Mouse (Mus musculus) kidney, adult 2 months (tissue): ENCODE measurements around the gene Tiam1. TPM values are rescaled to one million over a fixed set of nuclear protein-coding genes. Genes with fewer than 3 reads are reported as not detected.

Experiments used
- DNase-seq: peaks from one replicate; pipeline ENCODE4 v3.0.0; 2021
- H3K27ac ChIP-seq: fragments of 200-500 bp; 2 replicates; pipeline ENCODE4 v1.5.1; 2012; ENCODE audit warnings: low read depth, low read length, control low read depth, inconsistent platforms; ENCODE audit not compliant: insufficient read depth
- H3K27me3 ChIP-seq: fragments of 200-500 bp; replicated peaks from 2 replicates; pipeline ENCODE4 v1.6.1; 2012; ENCODE audit warnings: mild to moderate bottlenecking, moderate library complexity, low read length, inconsistent platforms; ENCODE audit not compliant: control insufficient read depth, insufficient read depth
- H3K36me3 ChIP-seq: fragments of 200-500 bp; 2 replicates; pipeline ENCODE4 v1.6.1; 2012; ENCODE audit warnings: mild to moderate bottlenecking, moderate library complexity, low read length, inconsistent platforms; ENCODE audit not compliant: control insufficient read depth, insufficient read depth
- H3K4me1 ChIP-seq: fragments of 200-500 bp; 2 replicates; pipeline ENCODE4 v1.6.1; 2011; ENCODE audit warnings: low read length; ENCODE audit not compliant: control insufficient read depth, insufficient read depth
- H3K4me3 ChIP-seq: fragments of 200-500 bp; 2 replicates; pipeline ENCODE4 v1.5.1; 2011; ENCODE audit warnings: mild to moderate bottlenecking, low read depth, low read length, control low read depth; ENCODE audit not compliant: insufficient read depth
- CTCF ChIP-seq: fragments of 200-500 bp; conservative IDR thresholded peaks from 2 replicates; pipeline ENCODE4 v1.5.1; 2011; ENCODE audit warnings: low read depth, mild to moderate bottlenecking, control low read depth, low read length, moderate library complexity, mixed read lengths; ENCODE audit not compliant: insufficient read depth, insufficient read length
- POLR2A ChIP-seq: fragments of 200-500 bp; IDR thresholded peaks from one replicate; pipeline ENCODE4 v1.6.1; 2011; ENCODE audit warnings: low read depth, low read length, control low read depth
- WGBS: fragments of 180-500 bp; shearing (Covaris S2); methylation state at CpG from one replicate; pipeline ENCODE4 v1.1.7; 2018; 5-methylcytosine and 5-hydroxymethylcytosine counted together
- polyA plus RNA-seq: library from polyadenylated mRNA; depleted of rRNA; stranded (reverse); fragments of >200 nt; gene quantifications from 2 replicates; pipeline ENCODE4 v1.2.3, GENCODE M21; 2012

The Tiam1 gene
- polyA plus RNA-seq, 1 experiment: 4.0 TPM

DNA sequence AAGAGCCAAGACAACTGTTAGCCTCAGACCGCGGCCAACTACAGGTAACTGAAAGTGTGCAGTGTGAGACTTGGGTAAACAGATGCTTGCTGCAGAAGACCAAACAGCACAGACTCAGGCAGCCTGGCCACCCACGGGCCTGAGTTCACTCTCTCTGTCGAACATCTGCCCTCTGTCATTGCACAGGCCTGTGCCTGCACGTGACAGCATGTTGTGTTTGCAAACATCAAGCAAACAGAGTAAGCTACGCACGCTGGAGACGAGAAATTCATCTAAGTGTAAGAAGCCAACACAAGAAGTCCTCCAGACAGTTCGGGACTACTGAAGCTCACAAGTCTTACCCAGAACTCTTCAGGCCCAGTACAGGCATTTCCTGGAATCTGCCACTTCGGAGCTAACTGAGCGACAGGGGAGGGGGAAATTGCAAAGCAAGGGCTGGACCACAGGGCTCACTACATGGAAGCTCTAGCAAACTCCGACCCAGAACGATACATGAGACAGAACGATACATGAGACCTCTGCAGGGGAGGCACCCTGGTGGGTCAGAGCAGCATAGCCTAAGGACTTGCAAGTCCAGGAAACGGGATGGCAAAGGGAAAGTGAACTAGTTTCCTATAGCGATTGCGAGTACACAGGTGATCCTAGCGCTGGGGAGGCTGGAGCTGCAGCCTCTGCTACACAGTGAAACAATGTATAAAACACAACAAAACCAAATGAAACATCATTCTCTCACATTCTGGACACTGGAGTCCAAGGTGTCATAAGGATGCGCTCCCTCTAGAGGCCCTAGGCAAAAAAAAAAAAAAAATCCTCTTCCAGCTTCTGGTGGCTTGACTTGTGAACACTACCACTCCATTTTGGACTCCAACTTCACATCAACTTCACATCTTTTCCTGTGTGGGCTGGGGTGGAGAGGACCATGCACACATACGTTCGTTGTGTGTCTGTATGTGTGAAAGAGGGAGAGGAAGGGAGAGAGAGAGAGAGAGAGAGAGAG is 18.0 kb downstream of the Tiam1 start:
- TF ChIP-seq POLR2A (no peak), CTCF (no peak)
- Histone ChIP-seq H3K27ac (no peak overlapping the region), H3K4me3 (no peak overlapping the region), H3K4me1 (peaks cover 4% of the 10 kb centered on the region), H3K36me3 (no peaks in the 10 kb centered on the region), H3K27me3 (no peaks in the 10 kb centered on the region)
- no peak for DNase-seq
- WGBS: 57% methylated on average over 21 of the region's 21 CpGs

DNA sequence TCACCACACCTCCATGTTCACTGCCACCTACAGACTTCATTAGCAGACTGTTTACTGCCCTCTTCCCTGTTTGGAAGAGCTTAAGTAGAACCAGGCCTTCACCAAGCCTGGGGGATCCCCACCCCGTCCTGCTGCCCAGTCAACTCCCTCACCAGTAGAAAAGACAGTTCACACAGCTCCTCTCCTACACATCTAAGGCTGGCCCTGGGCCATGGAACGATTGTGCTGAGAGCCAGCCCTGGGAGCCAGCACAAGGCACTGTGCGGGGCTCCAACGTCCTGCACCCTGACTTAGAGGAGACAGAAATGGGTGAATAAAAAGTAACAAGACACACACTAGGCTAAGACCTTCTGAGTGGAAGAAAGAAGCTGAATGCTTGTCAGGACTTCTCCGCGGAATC is 20.5 kb downstream of the Tiam1 start:
- no peaks in the 10 kb centered on the region for H3K27me3 ChIP-seq
- H3K36me3 ChIP-seq: no peaks in the 10 kb centered on the region
- TF ChIP-seq CTCF (no peak), POLR2A (no peak)
- no peak overlapping the region for H3K4me3 ChIP-seq
- H3K4me1 ChIP-seq: peaks cover 4% of the 10 kb centered on the region
- no peak for DNase-seq
- 87% methylated on average over 6 of the region's 6 CpGs for WGBS
- no peak overlapping the region for H3K27ac ChIP-seq

DNA sequence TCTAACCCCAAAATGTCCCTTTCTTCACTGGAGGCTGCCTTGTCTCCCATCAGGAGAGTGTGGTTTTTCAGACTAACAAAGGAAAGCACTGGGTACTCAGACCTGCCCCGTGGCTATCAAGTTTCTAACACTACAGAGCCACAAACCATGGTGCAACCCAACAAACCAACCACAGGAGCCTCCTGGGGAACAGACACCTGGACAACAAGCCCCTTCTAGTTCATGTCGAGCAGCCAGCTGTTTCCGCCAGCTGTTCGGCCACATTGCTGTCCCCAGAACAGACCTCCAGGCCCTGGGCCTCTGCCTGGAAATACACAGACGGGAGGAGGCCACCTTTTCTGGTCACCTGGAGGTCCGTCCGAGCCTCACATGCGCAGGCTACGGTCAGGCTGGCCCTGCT is 21.1 kb downstream of the Tiam1 start:
- WGBS: 81% methylated on average over 9 of the region's 9 CpGs
- no peak overlapping the region for H3K4me3 ChIP-seq
- no peak for TF ChIP-seq CTCF
- no peak for TF ChIP-seq POLR2A
- DNase-seq: no peak
- no peak overlapping the region for H3K27ac ChIP-seq
- H3K4me1 ChIP-seq: peaks cover 4% of the 10 kb centered on the region
- H3K36me3 ChIP-seq: no peaks in the 10 kb centered on the region
- H3K27me3 ChIP-seq: no peaks in the 10 kb centered on the region

DNA sequence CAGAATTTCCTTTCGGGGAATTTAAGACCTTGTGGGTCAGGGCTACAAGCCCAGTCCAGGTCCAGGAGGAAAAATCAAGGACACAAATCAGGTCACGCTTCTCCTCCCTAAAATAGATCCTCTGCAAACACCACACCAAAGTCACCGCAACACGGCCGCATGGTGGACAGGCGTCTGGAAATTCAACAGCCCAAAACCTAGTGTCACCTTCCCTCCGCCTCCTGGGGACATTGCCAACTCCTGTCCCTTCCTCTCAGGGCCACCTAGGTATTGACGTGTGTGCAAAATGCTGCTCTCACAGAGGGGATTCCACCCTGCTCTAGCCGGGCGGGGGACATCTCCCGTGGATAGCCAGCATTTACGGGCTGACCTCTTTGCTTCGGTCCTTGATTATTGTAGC is 21.8 kb downstream of the Tiam1 start:
- peaks cover 4% of the 10 kb centered on the region for H3K4me1 ChIP-seq
- no peaks in the 10 kb centered on the region for H3K27me3 ChIP-seq
- H3K27ac ChIP-seq: no peak overlapping the region
- no peak for DNase-seq
- no peak overlapping the region for H3K4me3 ChIP-seq
- no peaks in the 10 kb centered on the region for H3K36me3 ChIP-seq
- WGBS: 77% methylated on average over 13 of the region's 13 CpGs
- TF ChIP-seq CTCF (no peak), POLR2A (no peak)

DNA sequence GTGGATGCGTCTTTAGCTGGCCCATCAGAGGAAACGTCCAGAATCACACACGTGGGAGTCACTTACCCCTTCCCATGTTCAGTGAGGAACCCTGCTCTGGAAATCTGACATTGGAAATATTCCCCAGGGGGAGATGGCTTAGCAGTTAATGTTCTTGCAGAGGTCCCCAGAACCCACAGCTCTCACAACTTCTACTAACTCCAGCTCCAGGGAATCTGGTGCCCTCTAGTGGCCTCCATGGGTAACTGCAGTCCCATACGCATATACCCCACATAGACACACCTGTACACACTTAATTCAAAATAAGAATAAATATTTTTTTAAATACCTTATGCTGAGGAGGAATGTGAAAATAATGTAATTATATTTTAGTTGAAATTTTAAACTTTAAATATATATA is 23.6 kb downstream of the Tiam1 start:
- H3K27ac ChIP-seq: no peak overlapping the region
- TF ChIP-seq CTCF (0 out of 2 replicates have a peak, but pooled peaks have one; percentile 15), POLR2A (no peak)
- no peaks in the 10 kb centered on the region for H3K4me1 ChIP-seq
- WGBS: 93% methylated on average over 4 of the region's 4 CpGs
- DNase-seq: no peak
- H3K36me3 ChIP-seq: no peaks in the 10 kb centered on the region
- H3K27me3 ChIP-seq: no peaks in the 10 kb centered on the region
- H3K4me3 ChIP-seq: no peak overlapping the region

DNA sequence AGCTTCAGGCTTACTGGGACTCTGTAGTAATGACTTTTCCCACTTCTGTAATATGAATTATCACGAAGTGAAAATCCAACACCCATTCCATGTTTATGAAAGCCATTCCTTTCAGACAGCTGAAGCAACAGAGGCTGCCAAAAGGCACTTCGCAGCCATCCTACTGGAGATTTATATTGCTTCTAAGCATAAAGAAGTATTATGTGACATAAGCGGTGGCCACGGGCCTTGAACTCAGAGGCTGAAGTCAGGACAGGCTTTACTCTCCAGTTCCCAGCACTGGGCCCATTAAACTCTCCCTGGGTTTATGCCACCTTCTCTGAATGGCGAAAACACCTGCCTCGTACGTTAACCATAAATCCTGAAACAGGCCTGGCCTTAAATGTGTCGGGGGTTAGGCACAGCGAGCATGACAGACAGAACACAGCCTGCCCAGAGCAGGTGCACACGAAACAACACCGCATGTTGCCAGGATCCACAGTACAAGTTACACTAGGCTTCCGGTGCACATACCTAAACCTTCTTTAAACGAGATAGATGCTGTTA is 26.9 kb downstream of the Tiam1 start:
- TF ChIP-seq CTCF (no peak), POLR2A (no peak)
- no peak overlapping the region for H3K4me3 ChIP-seq
- no peak for DNase-seq
- H3K36me3 ChIP-seq: no peaks in the 10 kb centered on the region
- WGBS: 77% methylated on average over 13 of the region's 13 CpGs
- no peak overlapping the region for H3K27ac ChIP-seq
- no peaks in the 10 kb centered on the region for H3K27me3 ChIP-seq
- H3K4me1 ChIP-seq: no peaks in the 10 kb centered on the region

DNA sequence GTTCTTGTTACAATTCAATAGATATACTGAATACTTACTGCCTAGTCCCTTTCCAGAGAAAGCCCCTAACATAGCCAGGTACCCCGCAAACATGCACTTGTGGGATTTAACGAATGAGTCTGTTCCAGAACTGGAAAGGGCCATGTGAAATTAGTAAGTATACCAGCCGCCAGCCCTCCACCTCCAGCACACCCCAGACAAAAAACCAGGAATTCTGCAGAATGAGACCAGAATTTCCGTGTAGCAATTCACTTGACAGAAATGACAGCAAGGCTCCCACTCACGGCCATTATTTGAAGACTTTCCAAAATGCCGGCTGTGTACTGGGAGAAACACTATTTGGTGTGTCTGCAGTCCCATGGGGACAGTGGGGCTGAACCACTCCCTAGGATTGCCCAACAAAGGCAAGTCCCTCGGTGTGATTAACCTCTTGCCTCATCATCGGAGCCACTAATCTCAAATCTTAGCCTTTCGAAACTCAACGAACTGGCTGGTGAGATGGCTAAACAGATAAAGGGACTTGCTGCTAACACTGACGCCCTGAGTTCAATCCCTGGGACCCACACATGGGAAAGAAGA is 30.9 kb downstream of the Tiam1 start:
- no peaks in the 10 kb centered on the region for H3K27me3 ChIP-seq
- DNase-seq: no peak
- no peaks in the 10 kb centered on the region for H3K36me3 ChIP-seq
- no peak overlapping the region for H3K27ac ChIP-seq
- H3K4me1 ChIP-seq: no peaks in the 10 kb centered on the region
- WGBS: 89% methylated on average over 11 of the region's 11 CpGs
- H3K4me3 ChIP-seq: no peak overlapping the region
- TF ChIP-seq CTCF (no peak), POLR2A (no peak)
